Mouse (Mus musculus): ENCODE results near the gene Defb19. TPM values are rescaled to one million over a fixed set of nuclear protein-coding genes. Genes with fewer than 3 reads are reported as not detected.

Defb19 gene
- polyA plus RNA-seq, 1 experiment from 2014 or later, result not detected

DNA sequence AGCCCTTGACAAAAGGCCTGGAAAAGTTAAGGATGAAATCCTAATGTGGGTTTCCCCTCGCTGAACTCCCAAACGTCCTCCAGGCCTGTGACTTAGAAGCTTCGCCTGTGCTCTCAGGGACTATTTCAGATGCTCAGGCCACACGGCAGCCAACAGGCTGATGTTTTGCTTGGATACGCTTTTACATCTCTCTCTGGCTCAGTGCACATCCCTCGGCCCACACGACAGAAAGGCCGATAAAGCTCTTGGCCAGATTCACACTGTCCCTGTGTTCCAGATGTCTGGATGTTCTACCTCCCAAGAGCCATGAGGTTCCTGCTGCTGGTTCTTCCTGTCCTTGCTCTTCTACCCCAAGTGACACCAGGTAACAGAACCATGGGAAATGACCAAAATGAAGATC lies 6.6 kb downstream of the Defb19 start:
- Histone ChIP-seq H3K9ac (no peak overlapping the region), H3K4me1 (no peaks in the 10 kb centered on the region), H3K4me3 (no peak overlapping the region), H3K27me3 (replicated peaks) (no peaks in the 10 kb centered on the region; the same call in 1 of the 2 replicates), H3K27ac (no peak overlapping the region), H3K9me3 (replicated peaks) (no peaks in the 10 kb centered on the region), H3K36me3 (no peaks in the 10 kb centered on the region), H3K4me2 (no peak overlapping the region)
- 80% methylated on average over 8 of the region's 8 CpGs for whole genome bisulfite sequencing (ENCODE audit: insufficient replicate concordance)
- no peak for ATAC-seq

DNA sequence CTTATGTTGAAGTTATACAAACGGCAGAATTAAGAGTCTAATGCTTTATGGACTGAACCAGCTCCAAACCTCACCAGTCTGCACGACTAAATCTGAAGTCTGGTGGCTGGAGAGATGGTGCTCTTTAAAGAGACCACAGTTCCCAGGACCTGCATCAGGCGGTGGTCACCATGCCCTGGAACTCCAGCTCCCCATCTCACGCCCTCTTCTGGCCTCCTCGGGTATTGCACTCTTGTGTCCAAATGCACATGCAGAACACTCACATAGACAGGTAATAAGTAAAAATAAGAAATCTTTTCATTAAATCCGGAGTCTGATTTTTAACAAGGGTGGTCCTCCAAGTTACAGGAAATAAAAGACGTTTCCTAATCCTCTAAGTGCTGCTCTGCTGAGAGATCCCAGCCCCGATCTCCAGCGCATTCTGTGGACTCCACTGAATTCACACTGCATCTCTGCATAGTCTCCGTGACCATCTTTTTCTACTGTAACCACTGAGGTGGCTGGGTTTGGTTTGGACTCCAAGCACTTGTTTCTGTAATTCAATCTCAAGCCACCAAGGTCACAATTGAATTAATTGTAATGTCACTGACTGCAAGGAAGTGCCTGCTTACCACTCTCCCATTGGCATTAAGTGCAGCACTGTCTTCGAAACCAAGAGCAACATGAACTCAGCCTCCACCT lies 7.9 kb downstream of the Defb19 start, which contains the start of gene Defb21:
TSS of gene Defb21 (plus strand) at position 631 of the 681 bp plus-strand sequence.
- no peak within 1 kb of the TSS for H3K27ac ChIP-seq
- no peak within 1 kb of the TSS for H3K9ac ChIP-seq
- no peaks in the 10 kb centered on the region for H3K36me3 ChIP-seq
- no peaks in the 10 kb centered on the region for H3K4me1 ChIP-seq
- H3K9me3 ChIP-seq (replicated peaks), result no peaks in the 10 kb centered on the region
- ATAC-seq, result no peak
- no peak within 1 kb of the TSS for H3K4me2 ChIP-seq
- H3K4me3 ChIP-seq, result no peak within 1 kb of the TSS
- WGBS (ENCODE audit: insufficient replicate concordance), result 47% methylated on average over 11 of the region's 11 CpGs
- no peaks in the 10 kb centered on the region; the same call in 1 of the 2 replicates for H3K27me3 ChIP-seq (replicated peaks)

DNA sequence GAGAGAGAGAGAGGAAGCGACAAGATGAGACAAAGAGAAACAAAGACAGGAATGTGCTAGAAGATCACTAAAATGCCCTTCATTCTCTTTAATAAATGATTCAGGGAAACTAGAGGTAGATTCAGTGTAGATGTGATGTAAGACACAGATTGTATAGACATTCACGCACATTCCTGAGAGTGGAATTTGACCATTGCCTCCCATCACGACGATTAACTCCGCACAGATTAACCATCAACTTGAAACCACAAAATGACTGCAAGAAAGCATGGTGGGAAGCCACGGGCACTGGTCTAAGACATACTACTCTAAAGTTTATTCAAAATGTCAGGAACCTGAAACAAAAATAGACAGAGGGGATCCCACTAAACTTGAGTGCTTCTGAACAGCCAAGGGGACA lies 9.8 kb downstream of the Defb19 start:
- H3K4me1 ChIP-seq, result no peaks in the 10 kb centered on the region
- ATAC-seq, result no peak
- no peak overlapping the region for H3K27ac ChIP-seq
- H3K4me3 ChIP-seq, result no peak overlapping the region
- no peak overlapping the region for H3K4me2 ChIP-seq
- 47% methylated on average over 6 of the region's 6 CpGs for WGBS (ENCODE audit: insufficient replicate concordance)
- H3K36me3 ChIP-seq, result no peaks in the 10 kb centered on the region
- H3K9ac ChIP-seq, result no peak overlapping the region
- H3K27me3 ChIP-seq (replicated peaks), result 0 out of 2 replicates have a peak, but pooled peaks cover 3% of the 10 kb centered on the region
- no peaks in the 10 kb centered on the region for H3K9me3 ChIP-seq (replicated peaks)

DNA sequence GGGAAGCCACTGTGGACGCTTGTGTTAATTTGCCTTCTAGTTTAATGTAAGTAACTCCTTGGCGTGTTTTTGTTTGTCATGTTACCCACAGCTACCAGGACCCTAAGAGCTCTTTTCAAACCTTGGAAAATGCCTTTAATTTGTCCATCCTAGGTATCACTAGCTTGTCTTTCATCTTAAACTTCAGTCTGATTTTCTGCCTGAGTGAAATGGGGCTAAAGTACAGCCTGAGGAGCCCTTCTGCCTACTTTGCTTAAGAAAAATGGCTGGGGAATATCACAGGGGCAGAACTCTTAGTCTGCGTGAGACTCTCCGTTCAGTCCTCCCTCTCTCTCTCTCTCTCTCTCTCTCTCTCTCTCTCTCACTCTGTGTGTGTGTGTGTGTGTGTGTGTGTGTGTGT lies 10.2 kb downstream of the Defb19 start:
- Histone ChIP-seq H3K27ac (no peak overlapping the region), H3K4me1 (no peaks in the 10 kb centered on the region), H3K4me3 (no peak overlapping the region), H3K36me3 (no peaks in the 10 kb centered on the region), H3K9ac (no peak overlapping the region), H3K4me2 (no peak overlapping the region), H3K9me3 (replicated peaks) (no peaks in the 10 kb centered on the region), H3K27me3 (replicated peaks) (0 out of 2 replicates have a peak, but pooled peaks cover 3% of the 10 kb centered on the region)
- 64% methylated on average over 4 of the region's 4 CpGs for WGBS (ENCODE audit: insufficient replicate concordance)
- ATAC-seq, result no peak

DNA sequence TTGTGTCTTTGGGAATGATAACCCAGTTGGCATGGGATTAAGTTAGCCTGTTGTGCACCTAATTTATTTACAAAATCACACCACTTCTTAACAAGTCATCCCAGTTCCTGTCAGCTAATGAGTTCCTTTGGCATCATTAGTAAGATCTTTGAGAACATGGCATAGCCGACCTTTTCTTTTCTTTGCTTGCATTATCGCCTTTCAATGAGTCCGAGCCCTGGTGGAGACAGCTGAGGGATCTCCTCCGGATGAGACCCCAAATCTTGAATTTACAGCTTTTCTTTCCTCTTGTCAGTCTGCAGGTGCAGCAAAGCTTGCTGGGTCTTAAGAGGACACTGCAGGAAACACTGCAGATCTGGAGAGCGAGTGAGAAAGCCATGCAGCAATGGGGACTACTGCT lies 11.1 kb downstream of the Defb19 start, which contains the start of gene Gm17416:
TSS of gene Gm17416 (plus strand) at position 301 of the 400 bp plus-strand sequence.
- Histone ChIP-seq H3K27me3 (replicated peaks) (0 out of 2 replicates have a peak, but pooled peaks cover 3% of the 10 kb centered on the region), H3K9me3 (replicated peaks) (no peaks in the 10 kb centered on the region), H3K36me3 (no peaks in the 10 kb centered on the region), H3K4me1 (no peaks in the 10 kb centered on the region), H3K27ac (no peak within 1 kb of the TSS), H3K4me3 (no peak within 1 kb of the TSS), H3K4me2 (no peak within 1 kb of the TSS), H3K9ac (no peak within 1 kb of the TSS)
- WGBS (ENCODE audit: insufficient replicate concordance), result 66% methylated on average over 5 of the region's 5 CpGs
- no peak for ATAC-seq

DNA sequence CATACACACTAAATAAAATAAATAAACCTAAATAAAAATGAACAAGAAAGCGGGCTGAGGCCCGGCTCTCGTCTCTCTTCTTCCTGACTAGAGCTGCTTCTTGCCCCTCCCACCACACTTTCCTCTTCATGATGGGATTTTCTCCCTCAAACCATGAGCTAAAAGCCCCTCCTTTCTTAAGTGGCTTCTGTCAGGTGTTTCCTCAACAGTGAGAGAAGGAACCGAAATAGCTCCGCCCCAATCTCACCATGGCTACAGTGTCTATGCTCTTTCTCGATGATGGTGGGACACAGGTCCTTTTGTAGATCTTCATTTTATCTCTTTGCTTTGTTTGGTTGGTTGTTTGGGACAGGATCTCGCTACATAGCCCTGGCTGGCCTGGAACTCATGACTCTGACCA lies 23.5 kb downstream of the Defb19 start:
- H3K27me3 ChIP-seq (replicated peaks), result no peaks in the 10 kb centered on the region; the same call in 1 of the 2 replicates
- no peaks in the 10 kb centered on the region for H3K36me3 ChIP-seq
- no peak overlapping the region for H3K9ac ChIP-seq
- no peaks in the 10 kb centered on the region for H3K4me1 ChIP-seq
- no peak for ATAC-seq
- 63% methylated on average over 7 of the region's 7 CpGs for WGBS (ENCODE audit: insufficient replicate concordance)
- H3K4me3 ChIP-seq, result no peak overlapping the region
- no peaks in the 10 kb centered on the region for H3K9me3 ChIP-seq (replicated peaks)
- no peak overlapping the region for H3K4me2 ChIP-seq
- no peak overlapping the region for H3K27ac ChIP-seq

DNA sequence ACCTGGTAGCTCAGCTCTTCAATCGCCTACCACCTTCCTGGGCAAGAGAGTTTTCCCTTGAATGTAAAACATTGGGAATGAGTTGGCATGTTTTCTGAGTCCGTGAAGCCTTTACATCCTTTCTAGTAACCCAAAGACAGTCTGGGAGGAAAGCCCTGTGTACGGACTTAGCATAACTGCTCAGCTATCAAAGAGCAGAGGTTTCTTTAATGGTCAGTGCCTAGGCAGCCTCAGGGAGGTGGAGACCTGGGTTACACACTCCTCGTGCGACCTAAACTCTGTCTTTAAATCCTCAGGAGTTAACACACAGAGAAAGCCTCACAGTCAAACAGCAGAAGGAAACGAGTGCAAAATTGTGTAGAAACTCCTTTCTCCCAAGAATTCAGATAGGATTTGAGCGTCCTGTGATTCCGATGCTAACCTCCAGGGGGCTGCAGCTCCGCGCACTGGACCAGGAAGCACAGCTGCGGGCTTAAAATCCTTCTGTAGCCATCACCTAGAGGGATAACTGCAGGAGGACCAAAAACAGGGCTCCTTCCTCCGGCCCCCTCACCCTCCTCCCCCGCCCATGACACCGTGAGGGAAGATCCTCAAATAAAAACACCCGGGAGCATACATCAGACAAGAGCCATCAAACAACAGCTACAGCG lies 26.2 kb downstream of the Defb19 start:
- H3K27me3 ChIP-seq (replicated peaks), result no peaks in the 10 kb centered on the region; the same call in 1 of the 2 replicates
- WGBS (ENCODE audit: insufficient replicate concordance), result 11% methylated on average over 16 of the region's 16 CpGs
- H3K27ac ChIP-seq, result no peak overlapping the region
- H3K4me3 ChIP-seq, result no peak overlapping the region
- no peak for ATAC-seq
- no peaks in the 10 kb centered on the region for H3K36me3 ChIP-seq
- no peak overlapping the region for H3K9ac ChIP-seq
- no peak overlapping the region for H3K4me2 ChIP-seq
- H3K4me1 ChIP-seq, result no peaks in the 10 kb centered on the region
- H3K9me3 ChIP-seq (replicated peaks), result no peaks in the 10 kb centered on the region

DNA sequence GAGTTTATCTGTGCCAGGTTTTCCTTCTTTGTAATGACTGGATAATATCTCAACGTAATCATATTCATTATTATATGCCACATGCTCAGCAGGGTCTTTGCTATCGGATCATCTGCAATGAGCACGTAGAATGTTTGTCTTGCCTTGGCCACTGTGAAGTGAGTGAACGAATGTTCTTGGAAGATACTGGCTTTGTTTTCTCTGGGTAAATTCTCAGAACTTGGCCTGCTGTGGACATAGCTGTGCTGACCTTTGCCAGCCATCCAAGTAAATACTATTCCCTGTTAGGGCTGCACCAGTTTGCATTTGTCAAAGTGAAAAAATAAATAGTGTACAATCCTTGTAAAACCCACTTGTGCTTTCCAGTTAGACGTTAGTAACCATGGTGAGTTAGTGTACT lies 32.0 kb downstream of the Defb19 start:
- 55% methylated on average over 5 of the region's 5 CpGs for WGBS (ENCODE audit: insufficient replicate concordance)
- Histone ChIP-seq H3K36me3 (no peaks in the 10 kb centered on the region), H3K9me3 (replicated peaks) (no peaks in the 10 kb centered on the region), H3K27ac (no peak overlapping the region), H3K4me3 (no peak overlapping the region), H3K4me1 (no peaks in the 10 kb centered on the region), H3K27me3 (replicated peaks) (no peaks in the 10 kb centered on the region), H3K9ac (no peak overlapping the region), H3K4me2 (no peak overlapping the region)
- ATAC-seq, result no peak

DNA sequence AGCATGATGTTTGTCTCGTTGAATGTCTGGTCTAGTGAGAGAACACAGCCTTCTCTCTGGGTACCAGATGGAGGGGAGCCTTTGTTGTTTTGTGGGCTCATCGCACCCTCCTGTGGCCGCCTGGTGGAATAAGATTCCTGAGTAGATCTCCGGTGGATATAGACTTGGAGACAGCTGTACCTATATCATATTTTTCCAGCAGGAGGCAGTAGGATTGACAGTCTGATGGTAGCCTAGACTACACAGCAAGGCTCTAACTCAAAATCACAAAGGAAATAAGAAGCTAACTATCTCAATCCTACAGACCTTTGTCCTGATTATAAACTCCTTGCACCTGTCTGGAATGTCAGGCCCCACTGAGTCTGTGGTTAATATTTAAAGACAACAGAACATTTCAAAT lies 35.4 kb downstream of the Defb19 start:
- no peaks in the 10 kb centered on the region for H3K36me3 ChIP-seq
- H3K9me3 ChIP-seq (replicated peaks), result no peaks in the 10 kb centered on the region
- no peak for ATAC-seq
- no peaks in the 10 kb centered on the region; the same call in 1 of the 2 replicates for H3K27me3 ChIP-seq (replicated peaks)
- 25% methylated on average over 4 of the region's 4 CpGs for WGBS (ENCODE audit: insufficient replicate concordance)
- H3K27ac ChIP-seq, result no peak overlapping the region
- H3K9ac ChIP-seq, result no peak overlapping the region
- H3K4me1 ChIP-seq, result no peaks in the 10 kb centered on the region
- H3K4me3 ChIP-seq, result no peak overlapping the region
- no peak overlapping the region for H3K4me2 ChIP-seq

DNA sequence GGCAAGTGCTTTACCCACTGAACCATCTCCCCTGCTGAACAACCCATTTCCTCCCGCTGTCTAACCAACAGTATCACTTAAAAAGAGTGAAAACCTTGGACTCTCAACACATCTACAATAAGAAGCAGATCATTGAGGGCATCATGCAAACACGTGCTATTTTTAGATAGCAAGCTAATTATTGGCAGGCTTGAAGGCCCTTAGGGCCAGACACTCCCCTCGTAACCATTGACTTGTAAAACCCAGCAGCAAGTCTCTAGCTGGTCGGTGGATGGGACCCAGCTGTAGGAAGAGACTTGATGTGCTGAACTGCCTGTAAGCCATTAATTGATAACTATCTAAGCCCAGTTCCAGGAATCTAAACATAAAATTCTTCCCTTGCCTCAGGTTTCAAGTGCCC lies 36.6 kb downstream of the Defb19 start:
- no peak overlapping the region for H3K4me3 ChIP-seq
- no peak overlapping the region for H3K27ac ChIP-seq
- 65% methylated on average over 4 of the region's 4 CpGs for WGBS (ENCODE audit: insufficient replicate concordance)
- no peaks in the 10 kb centered on the region for H3K9me3 ChIP-seq (replicated peaks)
- no peak overlapping the region for H3K9ac ChIP-seq
- H3K36me3 ChIP-seq, result no peaks in the 10 kb centered on the region
- no peak overlapping the region for H3K4me2 ChIP-seq
- ATAC-seq, result no peak
- H3K4me1 ChIP-seq, result no peaks in the 10 kb centered on the region
- H3K27me3 ChIP-seq (replicated peaks), result no peaks in the 10 kb centered on the region; the same call in 1 of the 2 replicates

DNA sequence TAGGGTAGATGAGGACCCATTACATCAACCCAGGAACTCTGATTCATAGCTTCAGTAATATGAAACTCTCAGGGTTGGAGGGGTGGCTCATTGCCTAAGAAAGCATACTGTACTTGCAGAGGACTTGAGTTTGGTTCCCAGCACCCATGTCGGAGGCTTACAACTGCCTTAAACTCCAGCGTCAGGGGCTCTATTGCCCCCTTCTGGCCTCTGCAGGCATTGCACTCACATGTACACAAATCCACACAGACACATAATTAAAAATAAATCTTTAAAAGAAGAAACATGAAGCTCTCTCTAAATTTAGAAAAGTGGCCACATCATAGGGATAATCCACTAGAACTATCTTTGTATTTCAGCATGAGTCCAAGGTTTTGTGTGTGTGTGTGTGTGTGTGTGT lies 37.2 kb downstream of the Defb19 start:
- Histone ChIP-seq H3K9me3 (replicated peaks) (no peaks in the 10 kb centered on the region), H3K9ac (no peak overlapping the region), H3K36me3 (no peaks in the 10 kb centered on the region), H3K27ac (no peak overlapping the region), H3K4me2 (no peak overlapping the region), H3K27me3 (replicated peaks) (no peaks in the 10 kb centered on the region; the same call in 1 of the 2 replicates), H3K4me1 (no peaks in the 10 kb centered on the region), H3K4me3 (no peak overlapping the region)
- ATAC-seq, result no peak
- WGBS (ENCODE audit: insufficient replicate concordance), result 53% methylated on average over 2 of the region's 2 CpGs

DNA sequence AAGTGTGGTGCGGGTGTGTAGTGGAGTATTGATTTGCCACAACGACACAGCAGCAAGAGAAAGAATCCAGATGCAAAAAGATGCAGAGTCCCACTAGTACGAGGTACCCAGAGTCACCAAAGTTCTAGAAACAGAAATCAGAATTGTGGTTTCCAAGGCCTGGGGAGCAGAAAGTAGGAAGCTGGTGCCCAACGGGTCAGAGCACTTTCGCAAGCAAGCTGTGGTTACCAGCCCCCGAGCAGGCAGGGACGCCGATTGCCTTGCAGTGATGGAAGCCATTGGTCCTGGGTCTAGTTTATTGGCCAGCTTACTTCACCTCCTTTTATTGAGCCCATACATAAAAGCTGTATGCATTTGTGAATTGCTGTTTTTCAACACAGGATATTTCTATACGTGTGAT lies 38.1 kb downstream of the Defb19 start:
- ATAC-seq, result no peak
- Histone ChIP-seq H3K27me3 (replicated peaks) (no peaks in the 10 kb centered on the region; the same call in 1 of the 2 replicates), H3K9me3 (replicated peaks) (no peaks in the 10 kb centered on the region), H3K27ac (no peak overlapping the region), H3K4me1 (no peaks in the 10 kb centered on the region), H3K9ac (no peak overlapping the region), H3K4me2 (no peak overlapping the region), H3K4me3 (no peak overlapping the region), H3K36me3 (no peaks in the 10 kb centered on the region)
- WGBS (ENCODE audit: insufficient replicate concordance), result 42% methylated on average over 9 of the region's 9 CpGs
